13 mouse cellular contexts compared by ENCODE assay signal in the genomic region with DNA sequence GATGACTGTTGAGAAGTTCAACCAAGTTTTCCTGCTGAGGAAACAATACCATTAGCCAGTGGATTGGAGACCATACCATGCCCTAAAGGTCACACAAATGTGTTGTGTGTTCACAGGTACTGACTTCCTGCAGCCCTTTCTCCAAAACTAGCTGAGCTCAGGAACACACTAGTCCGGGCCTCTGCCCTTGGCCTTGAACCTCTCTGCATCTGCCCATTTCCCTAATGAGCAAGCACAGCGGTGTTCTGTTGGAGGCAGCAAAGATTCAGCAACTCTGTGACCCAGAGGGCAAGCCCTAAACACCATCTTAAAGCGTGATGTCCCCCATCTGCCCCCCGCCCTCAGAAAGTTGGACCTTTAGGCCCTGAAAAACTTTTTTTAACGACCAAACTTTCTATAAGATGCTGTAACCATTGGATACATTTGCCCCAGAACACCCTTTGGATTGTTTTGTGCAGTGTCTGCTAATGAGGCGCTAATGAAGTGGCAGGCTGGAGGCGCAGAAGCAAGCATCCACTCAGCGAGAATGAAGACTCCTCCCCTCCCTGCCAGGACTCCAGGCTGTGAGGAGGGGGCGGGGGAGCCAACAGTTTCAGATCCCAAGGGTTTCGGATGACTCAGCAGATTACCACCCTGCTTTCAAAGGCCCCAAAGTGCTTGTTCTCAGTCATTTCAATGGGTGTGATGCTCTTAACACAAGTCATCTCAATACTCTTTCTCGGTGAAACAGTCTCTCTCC. TPM values are rescaled to one million over a fixed set of nuclear protein-coding genes. Genes with fewer than 3 reads are reported as not detected.
DNase-seq lines count a peak whose midpoint lies in the region; ATAC-seq lines count a peak whose summit lies in the region.
"Had no signal": no experiment of that assay in that cellular context is flagged by ENCODE, and none has a peak within 500 bp of the region (broad histone marks: within the 10 kb centered on the region; RNA-seq: fewer than 3 reads in every experiment).

No protein-coding gene starts in this region.

- H3K27ac ChIP-seq in embryonic facial prominence, embryonic 10.5 days (replicated peaks) = no peak overlapping the region
- no peak overlapping the region for H3K27ac ChIP-seq in hindbrain, embryonic 13.5 days
- no peak overlapping the region for H3K27ac ChIP-seq in intestine, embryonic 16.5 days (ENCODE audit: low read length)
- H3K27ac ChIP-seq: limb, embryonic 12.5 days; lung, embryonic 15.5 days had no signal

- no peaks in the 10 kb centered on the region for H3K9me3 ChIP-seq in embryonic facial prominence, embryonic 10.5 days
- H3K9me3 ChIP-seq in hindbrain, embryonic 13.5 days = no peaks in the 10 kb centered on the region
- H3K9me3 ChIP-seq in intestine, embryonic 16.5 days (ENCODE audit: control insufficient read depth, low read length) = no peaks in the 10 kb centered on the region
- H3K9me3 ChIP-seq: limb, embryonic 12.5 days; lung, embryonic 15.5 days had no signal

- peak; percentile 46 for DNase-seq in right cerebral cortex, adult 18-20 months
- no peak for DNase-seq in right cerebral cortex, postnatal 25 days
- DNase-seq in embryonic facial prominence, embryonic 10.5 days (ENCODE audit: low spot score) = peak; percentile 46
- DNase-seq in yolk sac, embryonic 10.5 days (ENCODE audit: low spot score) = peak; percentile 19
- DNase-seq in adrenal gland, adult (ENCODE audit: inconsistent age in 2 of 2, low spot score in 1 of 2) = no peak
- no peak for DNase-seq in spleen, postnatal 36 days (ENCODE audit: low spot score in 2 of 2)
- DNase-seq: cerebellum, postnatal 14 days had no signal

- H3K4me2 ChIP-seq in hindbrain, embryonic 13.5 days = no peak overlapping the region
- H3K4me2 ChIP-seq in intestine, embryonic 16.5 days (ENCODE audit: low read depth, low read length) = no peak overlapping the region
- H3K4me2 ChIP-seq: limb, embryonic 12.5 days; lung, embryonic 15.5 days had no signal

- no peak overlapping the region for H3K9ac ChIP-seq in hindbrain, embryonic 13.5 days
- no peak overlapping the region for H3K9ac ChIP-seq in intestine, embryonic 16.5 days (ENCODE audit: low read depth, low read length)
- H3K9ac ChIP-seq: limb, embryonic 12.5 days; lung, embryonic 15.5 days had no signal

- ATAC-seq in hindbrain, embryonic 13.5 days (ENCODE audit: low FRiP score) = peak; percentile 37; the same call in 1 of the 2 replicates
- no peak for ATAC-seq in intestine, embryonic 16.5 days

- no peak overlapping the region for H3K4me3 ChIP-seq in embryonic facial prominence, embryonic 10.5 days
- H3K4me3 ChIP-seq in hindbrain, embryonic 13.5 days = no peak overlapping the region
- H3K4me3 ChIP-seq in intestine, embryonic 16.5 days (ENCODE audit: low read length) = no peak overlapping the region
- H3K4me3 ChIP-seq: limb, embryonic 12.5 days; lung, embryonic 15.5 days; myocyte had no signal

- H3K4me1 ChIP-seq in embryonic facial prominence, embryonic 10.5 days = peaks cover 11% of the 10 kb centered on the region
- peaks cover 51% of the 10 kb centered on the region for H3K4me1 ChIP-seq in hindbrain, embryonic 13.5 days (replicated peaks)
- H3K4me1 ChIP-seq in intestine, embryonic 16.5 days (ENCODE audit: control insufficient read depth, insufficient read depth, low read length) = no peaks in the 10 kb centered on the region
- H3K4me1 ChIP-seq: lung, embryonic 15.5 days had no signal

- no peaks in the 10 kb centered on the region for H3K36me3 ChIP-seq in embryonic facial prominence, embryonic 10.5 days (replicated peaks)
- H3K36me3 ChIP-seq in hindbrain, embryonic 13.5 days = no peaks in the 10 kb centered on the region
- no peaks in the 10 kb centered on the region for H3K36me3 ChIP-seq in intestine, embryonic 16.5 days (ENCODE audit: control insufficient read depth, insufficient read depth, low read length)
- H3K36me3 ChIP-seq: limb, embryonic 12.5 days; lung, embryonic 15.5 days had no signal

- WGBS in embryonic facial prominence, embryonic 10.5 days = 13% methylated on average over 11 of the region's 11 CpGs
- 14% methylated on average over 11 of the region's 11 CpGs for WGBS in hindbrain, embryonic 13.5 days
- 15% methylated on average over 11 of the region's 11 CpGs for WGBS in intestine, embryonic 16.5 days

- H3K27me3 ChIP-seq in embryonic facial prominence, embryonic 10.5 days (replicated peaks; ENCODE audit: low read depth, poor library complexity, severe bottlenecking) = no peaks in the 10 kb centered on the region; the same call in 1 of the 2 replicates
- H3K27me3 ChIP-seq in hindbrain, embryonic 13.5 days = no peaks in the 10 kb centered on the region
- no peaks in the 10 kb centered on the region for H3K27me3 ChIP-seq in intestine, embryonic 16.5 days (replicated peaks; ENCODE audit: control insufficient read depth, insufficient read depth, low read length)
- H3K27me3 ChIP-seq: limb, embryonic 12.5 days; lung, embryonic 15.5 days had no signal

RNA-seq across cellular contexts. Expression of gene Ube2ql1, which starts 21.7 kb away (rescaled TPM):
- 0.73 and 0.80 TPM in 2 replicates for polyA plus RNA-seq in embryonic facial prominence, embryonic 10.5 days (2016; fragmentation: Nextera tagmentation; extraction: Ambion mirVana)
- 28.1 and 29.5 TPM in 2 replicates for polyA plus RNA-seq in hindbrain, embryonic 13.5 days (2015; fragmentation: Nextera tagmentation; extraction: Ambion mirVana)
- polyA plus RNA-seq in intestine, embryonic 16.5 days (2015; fragmentation: Nextera tagmentation; extraction: Ambion mirVana) = 0.10 and 0.12 TPM in 2 replicates
- polyA plus RNA-seq: testis, adult 2 months had no signal

Comparison
In these comparisons a context has a peak if more than half of its experiments do, and no peak if none do; other contexts are left out.
1. DNase-seq: peak in right cerebral cortex, adult 18-20 months (single experiment), embryonic facial prominence, embryonic 10.5 days (single experiment) and yolk sac, embryonic 10.5 days (single experiment); none in right cerebral cortex, postnatal 25 days (single experiment), adrenal gland, adult (0 of 2) and spleen, postnatal 36 days (0 of 2).
2. RNA of gene Ube2ql1, which starts 21.7 kb away (polyA plus RNA-seq): 28.1 to 29.5 TPM in hindbrain, embryonic 13.5 days; 0.73 to 0.80 TPM in embryonic facial prominence, embryonic 10.5 days and 0.10 to 0.12 TPM in intestine, embryonic 16.5 days; every median in the first group is over 10 times any median in the second.